Mouse (Mus musculus) heart, adult 9 months (tissue): ENCODE measurements around the gene Lfng.

Experiments used
- DNase-seq, 2 experiments: peaks; one replicate each; pipeline ENCODE4 v3.0.0; 2022; ENCODE audit warnings: low spot score in 2 of 2

The Lfng gene

DNA sequence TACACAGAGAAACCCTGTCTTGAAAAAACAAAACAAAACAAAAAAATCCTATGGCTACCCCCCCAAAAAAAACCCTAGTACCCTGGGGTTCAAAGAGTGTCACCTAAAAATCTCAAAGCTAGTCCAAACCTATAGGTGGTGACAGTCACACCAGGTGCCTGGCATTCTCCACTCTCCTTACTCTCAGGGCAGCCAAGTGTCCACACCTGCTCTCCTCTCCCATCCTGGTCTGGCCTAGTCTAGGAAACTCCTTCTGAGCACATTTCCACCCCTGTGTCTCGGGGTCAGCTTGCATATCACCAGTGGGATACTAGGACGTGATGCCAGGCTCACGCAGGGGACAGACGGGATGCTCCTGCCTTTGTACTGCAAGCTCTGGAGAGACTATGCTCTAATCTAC, 32.2 kb downstream of the Lfng start:
- DNase-seq = no peak

DNA sequence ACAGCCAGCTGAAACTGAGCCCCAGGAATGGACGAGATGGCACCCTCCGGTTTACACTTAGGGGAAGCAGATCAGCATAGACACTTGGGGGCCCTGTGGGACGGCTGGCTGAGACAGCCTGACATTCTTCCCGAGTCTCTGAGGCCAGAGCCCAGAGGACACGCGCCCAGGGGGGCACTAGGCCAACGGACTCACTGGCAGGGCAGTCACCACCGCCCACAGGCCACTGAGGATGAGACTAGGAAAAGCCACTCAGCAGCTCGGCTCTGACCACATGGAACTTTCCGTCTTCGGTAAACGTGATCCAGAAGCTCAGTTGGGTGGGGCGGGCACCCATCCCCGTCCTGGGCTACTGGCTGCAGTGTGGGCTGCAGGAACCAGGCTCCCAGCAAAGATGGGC, 32.8 kb downstream of the Lfng start:
- DNase-seq = peak in 1 of 2 experiments; percentile 70

- DNase-seq = no peak
Observed at GRCm38 (mm10) chr5:140640812-140641211, 33.7 kb downstream of the Lfng start.

GRCm38 (mm10) chr5:140641254-140641928, 34.3 kb downstream of the Lfng start:
- DNase-seq = no peak

GRCm38 (mm10) chr5:140642076-140642475, 35.0 kb downstream of the Lfng start:
- peak; percentile 54 to 65 for DNase-seq

GRCm38 (mm10) chr5:140644263-140644662, 37.1 kb downstream of the Lfng start:
- no peak for DNase-seq

GRCm38 (mm10) chr5:140644702-140645201, 37.6 kb downstream of the Lfng start:
- DNase-seq = peak in 1 of 2 experiments; percentile 51

DNA sequence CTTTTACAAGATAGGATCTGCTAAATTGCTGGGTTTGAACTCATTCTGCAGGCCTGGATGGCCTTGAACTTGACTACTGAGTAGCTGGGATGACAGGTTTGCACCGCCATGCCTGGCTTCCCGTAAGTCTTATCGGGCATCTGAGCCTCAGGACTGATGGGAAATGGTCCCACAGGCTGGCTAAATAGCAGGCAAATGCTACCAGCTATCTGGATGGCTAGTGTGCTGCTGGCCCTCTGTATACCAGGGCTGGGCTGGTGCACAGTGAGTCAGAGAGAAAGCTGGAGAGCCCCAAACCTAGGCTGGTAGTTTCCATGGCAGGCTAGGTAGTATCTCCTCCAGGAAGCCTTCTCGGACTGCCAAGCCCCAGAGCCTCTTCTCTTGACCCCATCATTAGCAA, 38.3 kb downstream of the Lfng start:
- DNase-seq = no peak

- DNase-seq = no peak
Observed at GRCm38 (mm10) chr5:140646171-140646570, 39.1 kb downstream of the Lfng start.

- no peak for DNase-seq
Observed at GRCm38 (mm10) chr5:140647031-140647760, 40.1 kb downstream of the Lfng start.

DNA sequence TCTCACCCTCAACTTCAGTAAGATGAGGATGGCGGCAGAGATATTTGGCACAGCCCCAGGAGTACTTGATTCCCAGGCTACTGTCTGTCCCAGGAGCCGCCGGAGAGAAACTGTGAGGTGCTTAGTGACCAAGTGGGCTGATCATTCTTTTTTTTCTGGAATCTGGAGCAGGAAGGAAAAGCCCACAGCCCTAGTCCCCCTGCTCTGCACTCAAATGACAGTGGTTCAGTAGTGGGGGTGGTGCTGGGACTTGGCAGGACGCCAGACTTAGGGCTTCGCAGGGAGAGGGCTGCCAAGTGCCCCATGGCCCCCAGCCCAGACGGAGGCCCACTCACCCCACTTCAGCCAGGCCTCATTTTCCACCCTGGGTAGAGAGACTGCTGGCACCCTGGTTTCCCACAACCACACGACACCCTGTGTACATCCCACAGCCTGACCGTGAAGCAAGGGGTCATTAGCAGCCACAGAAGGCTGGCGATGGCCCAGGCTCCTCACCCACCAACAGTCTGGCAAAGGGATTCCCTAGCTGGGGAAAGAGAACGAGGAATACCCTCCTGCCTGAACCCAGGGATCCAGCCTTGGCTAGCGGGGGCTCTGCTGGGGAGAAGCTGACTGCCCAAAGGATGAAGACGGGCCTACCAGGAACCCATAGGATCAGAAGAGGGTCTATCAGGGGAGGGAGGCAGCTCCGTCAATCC, 40.9 kb downstream of the Lfng start:
- DNase-seq = no peak

- peak; percentile 35 to 58 for DNase-seq
Observed at GRCm38 (mm10) chr5:140648519-140649100, 41.5 kb downstream of the Lfng start, which contains the start of gene Ttyh3. Gene Ttyh3, minus strand, starts transcription at chr5:140649031.

- peak; percentile 95 to 96 for DNase-seq
Observed at GRCm38 (mm10) chr5:140649101-140649667, 42.1 kb downstream of the Lfng start.

DNA sequence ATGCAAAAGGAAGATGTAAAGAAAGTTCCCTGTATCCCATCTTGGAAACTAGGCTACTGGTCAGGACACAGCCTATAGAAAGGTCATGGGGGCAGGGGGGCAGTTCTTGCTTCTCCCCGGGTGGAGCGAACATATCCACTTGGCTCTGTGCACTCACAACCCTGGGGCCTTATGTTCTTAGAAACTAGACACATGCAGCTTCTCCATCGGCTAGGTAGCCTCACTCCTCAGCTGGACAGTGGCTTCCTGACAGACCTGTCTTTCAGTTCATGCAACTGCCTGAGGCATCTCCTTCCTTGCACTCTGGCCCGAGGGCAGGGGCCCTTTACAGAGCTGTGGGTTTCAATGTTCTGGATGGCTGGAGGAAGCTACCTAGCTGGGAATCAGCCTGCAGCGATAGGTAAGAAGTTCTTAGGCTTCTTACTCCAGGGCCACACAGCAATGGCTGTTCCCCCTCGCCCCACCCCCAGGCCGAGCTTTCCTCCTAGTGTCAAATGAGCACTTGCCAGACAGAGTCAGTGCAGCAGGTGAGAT, 42.8 kb downstream of the Lfng start:
- no peak for DNase-seq

DNA sequence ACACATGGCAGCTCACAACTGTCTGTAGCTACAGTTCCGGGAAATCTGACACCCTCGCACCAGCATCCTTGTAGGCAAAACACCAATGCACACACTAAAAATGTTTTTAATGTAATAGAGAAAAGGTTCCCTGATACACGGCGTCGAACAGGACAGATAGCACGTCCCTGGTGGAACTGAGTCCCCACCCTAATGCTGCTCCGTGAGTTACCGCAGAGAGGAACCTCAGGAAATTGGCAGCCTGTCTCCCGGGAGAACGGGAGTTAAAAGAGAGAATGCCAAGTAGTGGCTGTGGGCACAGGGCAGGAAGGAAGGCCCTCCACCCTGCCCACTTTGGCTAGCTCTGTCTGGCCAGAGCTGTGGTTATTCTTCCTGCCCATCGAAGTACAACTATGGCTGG, 44.1 kb downstream of the Lfng start:
- DNase-seq = no peak

DNA sequence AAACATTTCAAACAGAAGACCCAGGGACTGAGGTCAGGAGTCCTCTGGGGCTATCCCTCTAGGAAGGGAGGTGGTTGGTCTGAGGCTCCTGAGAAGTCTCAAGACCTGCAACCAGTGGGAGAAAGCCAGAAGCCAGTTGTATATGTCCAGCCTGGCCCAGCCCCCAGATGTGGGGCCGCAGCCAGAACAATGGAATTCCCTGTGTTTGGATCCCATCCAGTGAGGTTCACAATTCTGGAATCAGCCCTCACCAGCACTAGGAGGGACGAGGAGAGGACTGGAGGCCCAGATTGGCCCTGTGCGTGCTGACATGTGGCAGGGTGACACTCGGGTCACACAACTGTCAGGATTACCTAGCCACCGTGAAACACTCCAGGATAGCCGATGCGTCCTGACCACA, 45.5 kb downstream of the Lfng start:
- no peak for DNase-seq

GRCm38 (mm10) chr5:140654096-140654845, 47.2 kb downstream of the Lfng start:
- no peak for DNase-seq

DNA sequence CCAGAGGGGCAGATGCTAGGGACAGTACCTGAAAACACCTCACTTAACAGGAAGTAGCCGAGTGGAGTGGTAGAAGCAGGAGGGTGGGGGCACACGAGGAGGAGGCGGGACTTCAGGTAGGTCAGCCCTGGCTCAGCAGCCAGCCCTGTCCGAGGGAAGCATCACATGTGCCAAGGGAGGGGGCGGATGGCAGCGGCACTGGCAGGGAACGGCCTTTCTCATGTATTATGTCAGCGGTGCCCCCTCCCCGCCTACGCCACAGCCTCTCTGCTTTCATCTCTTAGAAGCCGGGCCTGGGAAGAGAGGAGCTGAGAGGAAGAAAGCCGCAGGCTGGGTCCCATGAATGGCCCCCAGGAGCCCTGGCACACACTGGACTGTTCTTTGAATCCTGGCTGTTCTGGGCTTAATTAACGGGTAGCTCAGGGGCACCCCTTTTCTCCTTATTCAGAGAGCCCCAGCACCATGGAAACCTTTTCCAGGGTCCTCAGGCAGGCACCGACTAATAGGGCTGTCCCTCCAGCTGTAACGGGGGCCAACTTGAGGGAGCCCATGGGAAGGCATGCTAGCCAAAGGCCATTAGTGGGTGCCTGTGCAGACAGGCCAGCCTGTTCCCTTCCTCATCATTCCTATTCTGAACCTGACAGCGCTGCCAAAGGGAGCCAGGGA, 52.6 kb downstream of the Lfng start:
- DNase-seq = no peak

DNA sequence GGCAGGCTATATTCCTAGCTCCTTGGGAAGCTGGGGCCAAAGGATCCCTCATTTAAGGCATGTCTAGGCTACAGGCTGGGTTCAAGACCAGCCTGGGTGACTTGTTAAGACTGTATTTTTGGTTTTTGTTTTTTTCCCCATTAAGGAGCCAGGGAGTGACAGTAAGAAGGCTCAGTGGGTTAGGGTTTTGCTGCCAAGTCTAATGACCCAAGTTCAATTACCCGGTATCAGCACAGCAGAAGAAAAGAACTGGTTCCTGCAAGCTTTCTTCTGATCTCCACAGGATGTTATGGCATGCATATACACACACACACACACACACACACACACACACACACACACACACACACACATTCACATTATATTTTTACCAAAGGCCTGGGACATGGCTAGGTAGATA, 53.3 kb downstream of the Lfng start:
- no peak for DNase-seq

- no peak for DNase-seq
Observed at GRCm38 (mm10) chr5:140661427-140661826, 54.3 kb downstream of the Lfng start.
